Mouse (Mus musculus) ZHBTc4 (cell line): Measurements from ENCODE around the gene Adarb2.

Experiments used
- DNase-seq: peaks from one replicate; pipeline ENCODE4 v3.0.0-alpha.2; 2011; ENCODE audit warnings: low read depth, low spot score

Gene Adarb2

DNA sequence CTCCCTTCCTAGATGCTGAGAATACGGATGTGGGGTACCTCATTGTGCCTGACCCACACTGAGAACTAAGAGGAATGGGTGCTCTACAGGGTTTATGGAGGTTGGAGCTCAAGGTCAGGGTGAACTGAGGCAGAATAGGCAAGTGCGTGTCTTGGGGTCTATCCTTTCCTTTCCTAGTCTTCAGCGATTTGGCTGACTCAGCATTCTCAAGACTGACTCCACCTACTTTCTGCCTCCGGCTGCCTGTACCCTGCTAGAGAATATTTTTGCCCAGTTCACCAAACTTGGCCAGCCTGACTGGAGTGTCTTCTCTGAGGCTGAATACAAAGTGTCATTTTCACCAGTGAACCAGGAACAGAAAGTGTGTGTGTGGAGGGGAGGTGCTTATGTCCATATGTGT lies 163.4 kb downstream of the Adarb2 start:
- no peak for DNase-seq

DNA sequence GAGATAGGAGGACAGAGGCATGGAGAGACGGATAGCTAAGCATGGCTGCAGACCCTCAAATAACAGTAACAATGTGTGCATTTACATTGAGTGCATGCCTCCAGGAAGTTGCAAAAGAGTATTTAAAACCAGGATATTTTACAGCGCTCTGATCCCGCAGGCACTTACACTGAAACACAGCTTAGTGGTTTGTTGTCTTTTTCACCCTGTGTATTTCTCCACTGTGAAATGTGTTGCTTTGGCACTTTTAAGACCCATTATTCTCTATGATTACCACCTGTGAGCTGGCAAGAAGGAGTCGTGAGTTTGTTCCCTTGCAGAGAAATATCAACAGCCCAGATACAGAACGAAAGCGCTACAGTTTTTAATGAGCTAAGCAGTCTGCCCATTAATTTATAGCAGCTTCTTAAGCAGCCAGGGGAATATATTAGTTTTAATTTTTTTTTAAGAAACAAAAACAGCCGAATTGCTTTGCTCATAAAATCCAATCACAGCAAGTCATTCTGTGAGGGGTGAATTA lies 167.3 kb downstream of the Adarb2 start:
- DNase-seq, result no peak

- no peak for DNase-seq
Observed at GRCm38 (mm10) chr13:8388541-8388940, 185.9 kb downstream of the Adarb2 start.

- DNase-seq, result no peak
Observed at GRCm38 (mm10) chr13:8400265-8401041, 197.8 kb downstream of the Adarb2 start.

GRCm38 (mm10) chr13:8402324-8402873 lies 199.7 kb downstream of the Adarb2 start:
- no peak for DNase-seq

- DNase-seq, result no peak
Observed at GRCm38 (mm10) chr13:8406020-8406419, 203.4 kb downstream of the Adarb2 start.

DNA sequence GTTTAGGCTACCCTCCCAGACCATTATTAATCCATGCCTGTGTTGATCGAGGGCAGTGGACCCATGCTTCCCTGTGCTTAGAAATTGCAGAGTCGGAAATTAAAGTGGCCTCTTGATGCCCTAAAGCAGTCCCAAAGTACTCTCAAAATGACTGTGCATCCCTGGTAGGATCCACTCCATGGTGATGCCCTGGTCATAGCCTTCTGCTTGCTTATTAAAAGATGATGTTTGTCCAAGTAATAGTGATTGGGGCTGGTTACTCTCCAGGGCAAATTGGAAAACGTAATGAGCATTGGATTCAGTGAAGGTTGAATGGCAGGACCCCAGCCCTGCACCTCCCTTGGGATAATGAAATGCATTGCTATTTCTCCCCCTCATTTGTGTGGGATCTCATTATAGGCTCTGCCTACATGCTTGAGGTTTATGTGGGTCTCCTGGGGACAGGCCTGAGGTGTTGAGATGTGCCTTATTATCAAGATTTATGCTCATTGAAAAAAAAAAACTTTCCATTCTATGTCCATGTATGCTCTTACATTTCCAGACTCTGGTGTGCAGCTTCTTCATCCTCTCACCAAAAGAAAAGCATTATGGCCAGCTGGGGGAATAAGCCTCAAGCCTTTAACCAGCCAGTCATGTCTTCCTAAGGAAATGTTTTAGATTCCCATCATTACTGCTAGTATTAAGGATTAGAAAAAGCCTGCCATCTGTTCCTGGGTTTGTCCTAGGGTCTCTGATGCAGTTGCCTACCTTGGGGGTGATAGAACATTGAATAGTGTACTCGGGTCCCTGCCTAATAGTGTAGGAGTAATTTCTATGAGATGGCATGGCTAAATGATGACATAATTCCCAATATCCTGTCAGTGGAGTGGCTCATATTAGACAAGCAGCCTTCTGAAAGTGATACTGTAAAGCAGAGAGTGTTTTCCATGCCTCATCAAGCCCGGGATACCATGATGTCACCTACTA lies 208.0 kb downstream of the Adarb2 start:
- no peak for DNase-seq

GRCm38 (mm10) chr13:8424019-8424719 lies 221.5 kb downstream of the Adarb2 start:
- no peak for DNase-seq

DNA sequence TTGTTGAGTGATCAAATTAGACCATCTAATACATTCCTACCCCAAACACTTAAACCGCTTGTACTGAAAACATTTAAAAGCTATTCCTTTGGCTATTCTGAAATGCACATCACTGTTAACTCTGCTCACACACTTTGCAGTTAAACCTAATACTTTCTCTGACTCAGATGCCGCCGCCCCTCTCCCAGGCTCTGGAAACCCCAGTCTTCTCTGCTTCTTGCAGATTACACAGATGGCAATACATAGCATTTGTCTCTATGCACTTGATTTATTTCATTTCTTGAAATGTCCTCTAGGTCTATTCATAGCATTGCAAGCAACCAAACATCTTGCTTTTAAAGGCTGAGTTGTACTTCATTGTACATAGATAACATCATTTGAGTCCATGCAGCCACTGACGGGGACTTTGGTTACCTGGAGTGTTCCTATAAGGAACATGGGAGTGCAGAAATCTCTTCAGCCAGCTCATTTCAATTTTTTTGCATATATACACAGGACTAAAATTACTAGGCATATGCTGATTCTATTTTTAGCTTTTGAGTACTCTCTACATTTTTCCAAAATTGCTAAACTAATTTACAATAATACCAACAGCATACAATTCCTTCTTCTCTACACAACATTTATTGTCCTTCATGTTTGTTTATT lies 236.6 kb downstream of the Adarb2 start:
- no peak for DNase-seq

DNA sequence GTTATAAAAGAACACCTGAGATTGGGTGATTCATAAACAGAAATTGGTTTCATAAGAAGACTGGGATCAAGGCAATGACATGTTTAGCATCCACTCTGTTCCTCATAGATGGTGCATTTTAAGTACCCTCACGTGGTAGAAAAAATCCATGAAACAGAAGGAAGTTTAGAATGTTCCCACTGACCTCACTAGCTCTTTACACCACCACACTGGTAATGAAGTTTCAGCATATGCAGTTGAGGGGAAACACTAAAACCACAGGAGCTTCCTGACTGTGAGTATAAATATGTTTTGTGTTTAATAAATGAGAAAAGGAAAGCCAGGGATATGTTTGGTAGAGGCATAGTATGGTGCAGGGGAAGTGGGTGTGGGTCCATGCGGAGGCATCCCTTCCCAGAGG lies 242.7 kb downstream of the Adarb2 start:
- no peak for DNase-seq

DNA sequence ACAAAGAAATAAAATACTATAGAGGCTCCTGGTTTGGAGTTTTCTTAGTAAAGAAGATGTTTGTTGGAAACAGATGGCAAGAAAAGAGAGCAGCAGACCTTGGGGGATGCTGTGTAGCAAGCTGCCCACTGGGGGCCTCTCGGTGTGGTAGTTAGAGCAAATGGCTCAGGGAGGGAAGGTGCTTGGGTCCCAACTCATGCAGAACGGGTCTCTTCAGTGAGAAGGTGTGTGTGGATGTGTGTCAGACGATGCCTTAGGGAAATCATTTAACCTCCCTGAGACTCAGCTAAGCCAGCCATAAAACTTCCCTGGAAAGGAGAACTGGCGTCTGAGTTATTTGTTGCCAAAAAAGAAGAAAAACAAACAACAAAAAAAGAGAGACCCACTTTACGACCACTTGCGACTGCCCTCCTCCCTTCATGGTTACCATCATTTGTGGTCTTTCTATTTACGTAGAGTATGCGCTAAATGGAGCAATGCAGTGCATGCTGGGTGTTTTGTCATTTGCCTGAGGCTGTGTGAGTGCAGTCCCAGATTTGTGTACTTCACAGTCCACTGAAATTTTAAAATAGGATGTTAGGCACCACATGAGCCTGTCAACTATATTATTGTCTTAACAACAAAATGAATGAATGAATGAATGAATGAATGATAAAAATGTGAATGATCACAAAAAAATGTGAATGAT lies 245.7 kb downstream of the Adarb2 start:
- DNase-seq, result no peak

DNA sequence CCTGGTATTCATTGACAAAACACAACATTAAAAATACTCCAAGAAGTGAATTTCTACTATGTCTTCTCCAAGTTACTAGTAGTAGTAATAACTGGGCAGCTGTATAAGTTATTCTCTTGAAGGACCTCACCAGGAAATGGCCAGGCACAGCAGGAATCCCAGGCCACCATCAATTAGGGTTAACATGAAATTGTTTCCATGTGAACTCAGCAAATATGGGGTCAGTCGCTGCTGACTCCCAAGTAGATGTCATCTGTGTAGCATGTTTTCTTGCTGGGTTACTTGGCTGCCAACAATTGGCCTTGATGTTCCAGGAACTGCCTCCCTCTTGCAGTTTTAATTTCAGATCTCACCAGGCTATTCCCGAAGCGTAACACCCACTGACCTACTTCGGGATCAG lies 248.9 kb downstream of the Adarb2 start:
- DNase-seq, result no peak

- DNase-seq, result no peak
Observed at GRCm38 (mm10) chr13:8456886-8457285, 254.2 kb downstream of the Adarb2 start.

- no peak for DNase-seq
Observed at GRCm38 (mm10) chr13:8457831-8458230, 255.2 kb downstream of the Adarb2 start.

DNA sequence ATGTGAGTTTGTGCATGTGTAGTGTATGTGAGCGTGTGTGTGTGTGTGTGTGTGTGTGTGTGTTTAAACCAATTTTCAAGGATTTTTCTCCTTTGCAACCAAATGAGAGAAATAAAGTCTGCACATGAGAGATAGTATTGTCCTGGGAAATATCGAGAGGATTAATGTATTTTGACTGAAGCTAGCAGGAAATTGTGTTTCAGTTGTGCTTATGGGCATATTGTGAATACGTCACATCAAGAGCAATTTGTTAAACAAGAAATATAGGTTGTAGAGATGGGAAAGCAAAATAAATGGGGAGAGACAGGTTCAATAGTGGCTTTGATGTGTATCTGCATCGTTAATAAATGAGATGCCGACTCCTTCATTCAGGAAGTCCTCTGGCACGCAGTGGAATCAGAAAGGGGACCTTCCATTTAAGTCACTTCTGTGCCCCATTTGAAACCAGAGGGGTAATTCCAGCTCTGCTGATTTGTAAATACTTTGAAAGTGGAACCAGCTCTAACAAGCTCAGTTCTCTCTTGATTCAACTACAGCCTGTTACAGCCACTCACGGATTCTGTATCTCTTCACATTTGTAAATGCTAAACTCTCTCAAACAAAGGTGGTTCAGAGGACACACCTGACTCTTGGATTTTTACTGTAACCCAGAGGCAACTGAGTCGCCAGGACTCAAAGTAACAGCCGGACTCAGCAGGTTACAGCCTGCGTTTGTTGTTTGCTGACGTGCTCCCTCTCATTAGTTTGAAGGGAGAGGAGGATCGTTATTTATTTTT lies 265.1 kb downstream of the Adarb2 start:
- peak; percentile 56 for DNase-seq

DNA sequence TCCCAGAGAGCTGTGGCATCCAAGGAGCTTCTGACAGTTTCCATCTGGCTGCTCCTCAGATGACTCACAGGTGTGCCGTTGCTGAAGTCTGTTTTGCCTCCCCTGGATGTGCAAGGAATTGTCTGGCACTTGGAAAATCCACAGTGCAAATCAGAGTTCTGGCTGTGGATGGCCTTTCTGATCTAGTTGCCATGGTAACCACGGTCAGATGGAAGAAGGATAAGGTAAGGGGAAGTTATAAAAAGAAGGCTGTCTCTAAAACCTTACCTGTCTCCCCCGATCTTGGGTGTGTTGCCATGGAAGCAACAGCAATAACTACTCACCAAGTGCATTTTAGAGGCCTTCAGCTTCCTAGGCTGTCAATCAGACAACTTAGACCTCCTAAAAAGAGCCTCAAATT lies 273.6 kb downstream of the Adarb2 start:
- no peak for DNase-seq

DNA sequence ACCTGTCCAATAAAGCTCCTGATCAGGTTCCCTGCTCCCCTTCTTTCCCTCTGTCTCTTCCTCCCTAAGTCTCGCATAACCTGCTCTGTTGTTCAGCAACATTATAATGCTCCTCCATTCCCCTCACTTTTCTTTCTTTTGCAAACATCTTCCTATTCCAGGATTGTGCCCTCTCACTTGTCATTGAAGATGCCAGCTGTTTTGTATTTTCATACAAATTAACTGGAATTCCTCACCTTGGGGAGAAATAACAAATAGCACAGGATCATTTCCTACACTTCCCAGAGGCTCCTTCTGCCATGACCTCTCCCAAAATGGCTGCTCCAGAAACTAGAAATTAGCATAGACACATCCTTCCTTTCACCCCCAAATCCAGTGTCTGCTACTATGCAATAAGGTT lies 276.1 kb downstream of the Adarb2 start:
- DNase-seq, result peak; percentile 42

DNA sequence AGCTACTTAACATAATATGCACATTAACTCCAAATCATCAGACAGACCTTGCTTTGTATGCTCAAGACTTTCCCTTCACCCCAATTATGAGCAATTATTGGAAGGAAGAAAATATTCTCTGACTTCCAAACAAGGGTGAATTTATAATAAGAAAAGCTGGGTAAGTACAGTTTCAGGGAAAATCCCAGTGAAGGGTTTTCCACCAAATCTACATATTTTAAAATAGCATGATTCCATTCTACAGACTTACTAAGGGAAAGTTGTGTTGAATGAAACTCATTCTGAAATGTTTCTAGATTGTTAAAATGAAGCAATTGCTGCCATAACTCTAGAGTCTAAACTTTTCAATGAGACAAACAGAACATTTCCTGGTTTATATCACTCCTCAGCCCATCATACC lies 277.3 kb downstream of the Adarb2 start:
- no peak for DNase-seq

DNA sequence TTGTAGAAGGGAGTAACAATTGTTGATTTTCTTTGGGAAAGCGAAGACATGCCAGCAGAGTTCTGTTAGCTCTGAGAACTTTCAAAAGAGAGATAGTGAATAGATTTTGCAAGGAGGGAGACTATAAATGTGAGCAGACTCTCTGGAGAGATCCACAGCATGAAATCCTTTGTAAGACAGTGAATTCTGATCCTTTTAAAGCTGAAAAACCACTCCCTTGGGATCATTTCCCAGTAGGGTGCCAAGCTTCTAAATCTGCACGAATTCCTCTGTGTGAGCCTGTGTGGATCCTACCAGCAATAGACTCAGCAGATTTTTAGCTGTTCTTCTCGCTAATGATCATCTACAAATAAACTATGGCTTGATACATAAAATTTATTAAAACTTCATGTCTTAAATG lies 278.7 kb downstream of the Adarb2 start:
- peak; percentile 42 for DNase-seq
